Mouse (Mus musculus) erythroblast, embryonic 14.5 days (primary cell): ENCODE measurements around the gene Nol12.

ENCODE experiments used
- GATA1 ChIP-seq: IDR thresholded peaks from 2 replicates; pipeline ENCODE4 v1.6.1; 2012; ENCODE audit warnings: low read length, inconsistent platforms, mixed read lengths
- TAL1 ChIP-seq: IDR thresholded peaks from 3 replicates; pipeline ENCODE4 v1.6.1; 2012; ENCODE audit warnings: low read length, inconsistent platforms, mixed read lengths

DNA sequence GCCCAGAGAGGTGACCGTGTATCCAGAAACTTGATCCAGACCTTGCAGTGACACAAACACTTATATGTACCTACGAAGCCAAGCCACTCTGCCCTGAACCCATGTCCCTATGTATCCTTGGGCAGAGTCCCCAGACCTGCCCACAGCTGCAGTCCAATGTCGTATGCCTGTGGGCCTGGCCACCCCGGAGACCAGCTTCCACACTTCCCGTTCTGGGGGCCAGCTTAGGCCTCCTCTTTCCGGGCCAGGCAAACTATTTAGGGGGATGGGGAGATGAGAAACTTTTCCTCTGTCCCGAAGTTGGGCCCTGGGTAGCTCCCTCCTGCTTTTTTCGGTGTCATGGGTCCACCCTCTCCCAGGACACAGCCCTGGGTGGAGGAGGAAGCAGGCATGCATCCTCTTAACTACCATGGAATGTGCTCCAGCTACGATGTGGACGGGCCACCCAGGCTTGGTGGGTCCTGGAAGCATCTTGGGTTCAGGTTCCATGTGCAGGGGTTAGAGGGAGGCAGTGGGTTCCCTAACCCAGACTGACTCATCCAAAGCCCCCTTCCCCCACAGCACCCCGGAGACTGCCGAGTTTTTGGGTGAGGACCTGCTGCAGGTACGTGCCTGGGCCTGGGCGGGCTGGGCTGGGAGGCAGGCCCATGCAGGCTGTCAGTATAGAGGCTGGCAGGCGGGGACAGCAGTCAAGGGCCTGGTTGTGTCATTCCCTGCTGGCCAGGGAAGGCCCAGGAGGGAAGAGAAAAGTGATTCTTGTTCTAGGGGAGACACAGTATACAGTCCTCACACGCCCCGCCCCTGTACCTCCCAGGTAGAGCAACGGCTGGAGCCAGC lies 33.9 kb upstream of the Nol12 start:
- TF ChIP-seq GATA1 (no peak), TAL1 (no peak)
